Mouse (Mus musculus) lung, adult 18-20 months (tissue): Measurements from ENCODE around the gene Cd80.
"Not testable (repeated sequence)": the region's sequence is repeated elsewhere in the genome, so short reads cannot be mapped to it uniquely, and the experiment has no call there.

Experiments used
- DNase-seq, 2 experiments: peaks; one replicate each; pipeline ENCODE4 v3.0.0; 2022; ENCODE audit warnings: mixed read lengths in 2 of 2

Gene Cd80

DNA sequence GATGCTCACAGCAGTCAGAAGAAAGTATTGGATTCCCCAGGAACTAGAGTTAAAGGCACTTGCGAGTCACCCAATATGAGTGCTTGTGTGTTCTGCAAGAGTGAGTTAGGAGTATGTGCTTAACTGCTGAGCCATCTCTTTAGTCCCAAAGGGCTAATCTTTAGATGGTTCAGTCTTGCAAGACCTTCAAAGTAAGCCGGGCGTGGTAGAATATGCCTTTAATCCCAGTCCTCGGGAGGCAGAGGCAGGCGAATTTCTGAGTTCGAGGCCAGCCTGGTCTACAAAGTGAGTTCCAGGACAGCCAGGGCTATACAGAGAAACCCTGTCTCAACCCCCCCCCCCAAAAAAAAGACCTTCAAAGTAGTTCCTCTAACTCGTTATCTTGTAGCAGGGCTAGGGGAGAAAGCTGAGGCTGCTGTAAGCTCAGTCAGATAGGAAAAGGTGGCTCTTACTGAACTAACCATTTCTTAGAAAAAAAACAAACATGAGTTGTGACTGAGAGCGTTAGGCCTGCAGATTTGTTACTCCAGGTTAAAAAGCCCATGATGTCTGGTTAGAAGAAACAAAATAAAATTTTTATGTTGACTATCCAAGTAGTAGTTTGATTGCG is 19.4 kb downstream of the Cd80 start:
- DNase-seq: no peak

GRCm38 (mm10) chr16:38475681-38476311 is 20.4 kb downstream of the Cd80 start:
- DNase-seq: no peak

GRCm38 (mm10) chr16:38476312-38477240 is 21.2 kb downstream of the Cd80 start:
- peak; percentile 27 to 54 for DNase-seq

GRCm38 (mm10) chr16:38477241-38477608 is 21.9 kb downstream of the Cd80 start:
- not testable (repeated sequence) for DNase-seq

- DNase-seq: no peak
Measured at GRCm38 (mm10) chr16:38478296-38478695, 22.9 kb downstream of the Cd80 start.

DNA sequence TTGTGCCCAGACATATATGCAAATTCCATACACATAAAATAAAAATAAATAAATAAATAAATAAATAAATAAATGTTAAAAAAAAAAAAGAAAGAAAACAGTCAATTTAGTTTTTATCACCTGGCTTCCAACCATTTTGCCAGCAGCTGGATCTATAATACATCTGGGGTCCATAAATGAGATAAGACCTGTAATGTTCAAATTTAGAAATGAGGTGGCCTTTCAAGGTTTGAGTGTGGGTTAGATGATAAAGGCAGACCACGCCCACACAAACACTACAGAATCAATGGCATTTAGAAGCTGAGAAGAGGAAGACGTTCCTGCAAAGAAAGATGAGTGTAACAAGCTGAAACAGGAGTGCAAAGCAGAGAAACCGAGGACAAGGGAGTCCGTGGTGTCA is 26.0 kb downstream of the Cd80 start:
- no peak for DNase-seq

GRCm38 (mm10) chr16:38482780-38483562 is 27.6 kb downstream of the Cd80 start:
- DNase-seq: peak; percentile 30 to 32

- peak in 1 of 2 experiments; percentile 27 for DNase-seq
Measured at GRCm38 (mm10) chr16:38483582-38484309, 28.4 kb downstream of the Cd80 start.

- no peak for DNase-seq
Measured at GRCm38 (mm10) chr16:38492551-38492950, 37.2 kb downstream of the Cd80 start.

DNA sequence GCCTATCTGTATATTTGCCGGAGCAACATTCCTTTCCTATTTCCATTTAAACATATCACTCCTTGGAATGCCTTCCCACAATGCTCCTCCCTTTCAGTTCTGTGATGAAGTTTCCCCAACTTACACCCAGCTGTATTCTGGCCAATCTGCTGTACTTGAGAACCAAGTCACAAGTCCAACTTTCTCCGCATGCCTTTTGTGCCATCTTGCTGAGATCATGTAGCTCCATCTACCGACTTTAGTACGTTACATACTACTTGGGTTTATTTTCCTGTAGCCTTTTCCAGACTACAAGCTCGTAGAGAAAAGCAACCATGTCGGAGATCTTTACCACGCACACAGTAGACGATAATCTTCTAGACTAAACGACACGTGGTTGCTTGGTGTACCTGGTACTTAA is 38.5 kb downstream of the Cd80 start:
- no peak for DNase-seq

DNA sequence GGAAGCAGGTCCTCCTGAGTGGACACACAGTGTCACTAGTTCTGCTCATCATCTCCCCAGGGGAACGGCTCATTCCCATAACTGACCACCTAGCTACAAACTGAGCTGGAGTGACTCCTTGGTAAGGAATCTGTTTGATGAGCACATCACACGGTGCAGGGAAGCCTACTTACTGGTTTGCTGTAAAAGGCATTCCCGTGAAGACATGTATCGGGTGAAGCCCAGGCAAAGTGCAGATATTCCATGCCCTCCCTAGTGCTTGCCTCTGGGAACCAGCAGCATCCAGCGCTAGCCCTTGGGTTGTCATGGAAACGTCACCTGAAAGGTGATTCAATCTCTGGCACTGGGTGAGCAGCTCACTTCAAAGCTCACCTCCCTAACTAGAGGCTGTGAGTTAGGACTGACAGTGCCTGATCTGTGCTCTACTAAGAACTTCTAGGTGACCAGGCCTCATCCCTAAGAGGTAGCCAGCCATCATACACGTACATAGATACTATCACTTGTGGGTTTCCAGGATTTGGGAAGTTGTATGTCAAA is 41.3 kb downstream of the Cd80 start:
- DNase-seq: no peak

DNA sequence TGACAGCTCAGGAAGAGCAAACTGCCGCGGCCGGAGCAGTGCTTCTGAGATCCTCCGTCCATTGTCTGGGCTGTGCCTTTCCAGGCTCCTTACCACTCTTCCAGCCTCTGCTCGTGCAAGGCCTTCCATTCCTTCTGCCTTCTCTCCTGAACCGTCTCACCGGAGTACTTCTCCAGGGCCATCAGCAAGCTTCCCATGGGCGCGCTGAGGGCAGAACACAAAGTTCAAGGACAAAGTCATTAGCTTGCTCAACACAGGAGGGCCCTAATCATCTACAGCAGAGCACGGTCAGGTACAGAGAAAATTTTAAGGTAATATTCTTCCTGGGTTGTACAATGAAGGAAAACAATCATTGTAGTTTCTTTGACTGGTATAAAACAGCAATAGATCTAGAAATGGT is 47.1 kb downstream of the Cd80 start:
- no peak for DNase-seq

- no peak for DNase-seq
Measured at GRCm38 (mm10) chr16:38503528-38503927, 48.2 kb downstream of the Cd80 start.

- peak; percentile 52 to 53 for DNase-seq
Measured at GRCm38 (mm10) chr16:38506041-38506634, 50.8 kb downstream of the Cd80 start.

GRCm38 (mm10) chr16:38510846-38511245 is 55.5 kb downstream of the Cd80 start:
- DNase-seq: no peak

GRCm38 (mm10) chr16:38519140-38519539 is 63.8 kb downstream of the Cd80 start:
- no peak for DNase-seq

DNA sequence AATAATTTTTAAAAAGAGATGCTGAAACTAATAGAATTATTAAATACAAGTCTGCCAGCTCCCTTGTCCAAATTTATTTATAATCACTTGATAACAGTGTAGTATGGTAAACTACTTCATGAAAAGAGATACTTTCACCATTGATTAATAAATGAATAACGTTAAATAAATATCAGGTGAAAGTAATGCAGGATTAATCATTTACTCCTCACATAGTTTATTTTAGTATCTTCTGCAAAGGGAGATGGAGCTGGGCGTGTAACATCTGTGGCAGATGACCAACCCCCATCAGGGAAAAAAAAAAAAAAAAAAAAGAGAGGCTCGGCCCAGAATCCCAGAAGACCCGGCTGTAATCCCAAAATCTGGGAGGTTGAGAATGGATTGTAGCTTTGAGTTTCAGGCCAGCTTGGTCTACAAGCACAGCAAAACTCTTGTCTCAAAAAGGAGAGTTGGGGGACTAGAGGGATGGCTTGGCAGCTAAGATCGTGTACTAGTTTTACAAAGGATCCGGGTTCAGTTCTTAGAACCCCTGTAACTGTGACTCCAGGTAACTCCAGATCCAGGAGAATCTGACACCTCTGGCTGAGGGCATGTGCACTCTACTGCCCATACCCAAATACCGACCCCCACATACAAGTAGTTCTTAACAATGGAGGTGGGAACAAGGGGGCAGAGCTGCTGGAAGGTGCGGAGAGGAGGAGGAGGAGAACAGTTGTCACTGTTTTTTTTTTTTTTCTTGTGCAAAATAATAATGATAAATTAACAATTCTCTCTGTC is 66.0 kb downstream of the Cd80 start:
- DNase-seq: no peak

DNA sequence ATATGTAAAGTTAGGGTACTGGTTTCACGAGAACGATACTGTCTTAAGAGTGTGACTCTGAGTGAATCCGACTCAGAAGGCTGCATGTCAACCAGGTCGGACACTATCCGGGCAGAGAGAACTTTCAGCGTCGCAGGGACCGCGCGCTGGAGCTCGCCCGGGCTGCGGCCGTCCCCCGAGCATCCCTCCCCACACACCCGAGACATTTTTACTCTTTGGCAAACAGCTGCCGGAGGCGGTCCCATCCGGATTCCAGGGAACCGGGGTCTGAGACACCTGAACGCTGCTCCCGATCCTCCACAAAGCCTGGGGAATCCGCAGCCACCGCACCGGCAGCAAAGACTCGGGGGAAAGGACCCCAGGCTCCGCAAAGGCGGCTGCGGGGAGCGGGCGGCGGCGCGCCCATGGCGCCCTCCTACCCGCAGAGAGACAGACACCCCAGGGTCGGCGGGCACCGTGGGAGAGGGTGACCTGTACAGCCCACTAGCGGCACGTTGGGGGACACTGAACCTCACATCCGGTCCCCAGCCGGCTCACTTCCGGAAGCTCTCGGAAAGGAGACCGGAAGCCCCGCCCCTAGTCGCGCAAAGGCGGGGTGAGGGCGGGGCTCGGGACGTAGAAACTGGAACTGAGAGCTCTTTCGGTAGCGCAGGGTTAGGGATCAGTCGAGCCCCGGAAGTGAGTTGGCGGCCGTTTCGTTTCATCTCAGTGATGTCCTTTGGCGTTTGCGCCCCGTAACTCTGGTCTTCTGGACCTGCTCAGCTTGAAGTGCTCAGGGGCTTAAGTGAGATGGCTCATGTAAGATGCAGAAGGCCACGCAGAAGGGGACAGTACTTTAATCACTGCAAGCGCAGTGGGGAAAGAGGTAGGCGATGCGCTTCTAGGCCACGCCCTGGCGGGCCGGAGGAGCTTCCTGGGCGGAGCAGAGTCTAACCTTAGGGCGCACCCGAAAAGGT is 67.0 kb downstream of the Cd80 start, which contains the start of gene Timmdc1:
Gene Timmdc1 (minus strand): TSS at position 535 of the 956 bp plus-strand sequence.
- peak; percentile 95 to 96 for DNase-seq

DNA sequence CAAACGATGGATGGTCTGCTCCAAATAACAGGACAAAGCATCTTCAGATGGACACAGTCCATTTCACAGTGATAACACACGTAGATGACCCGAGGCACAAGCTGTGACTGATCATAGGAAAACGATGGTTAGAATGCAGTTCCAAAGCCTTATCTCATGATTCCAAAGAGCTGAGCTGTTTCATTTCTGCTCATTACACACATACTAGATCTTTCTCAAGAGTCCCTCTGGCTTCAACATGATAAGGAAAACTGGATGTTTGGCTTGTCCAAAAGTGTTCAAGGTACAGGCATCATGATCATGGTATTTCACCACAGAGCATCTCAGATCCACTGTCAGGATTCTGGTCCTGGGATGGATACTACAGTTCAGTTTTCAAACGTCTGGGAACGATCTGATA is 70.9 kb downstream of the Cd80 start:
- DNase-seq: no peak
